Mouse (Mus musculus) thymus, postnatal 4 days (tissue): ENCODE measurements around the gene Hs2st1.

Experiments used
- DNase-seq: peaks from one replicate; pipeline ENCODE4 v3.0.0; 2021

The Hs2st1 gene

DNA sequence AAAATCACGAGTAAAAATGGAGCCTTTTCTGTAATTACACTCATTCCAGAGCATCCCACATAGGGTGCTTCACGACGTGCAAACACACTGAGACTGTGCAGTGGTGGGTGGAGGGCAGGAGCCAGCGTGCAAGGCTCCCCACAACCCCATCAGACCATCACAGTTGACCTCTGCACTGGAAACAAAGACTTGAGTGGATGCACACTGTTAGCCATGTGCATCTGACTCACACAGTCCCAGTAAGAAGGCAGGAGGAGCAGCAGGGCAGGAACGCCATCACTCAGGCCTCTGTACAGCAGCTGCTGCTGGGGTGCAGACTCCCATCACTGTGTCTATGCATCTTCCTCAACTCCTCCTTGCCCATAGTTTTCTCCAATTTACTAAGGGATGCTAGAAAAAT, 75.1 kb downstream of the Hs2st1 start:
- no peak for DNase-seq

GRCm38 (mm10) chr3:144488787-144489186, 81.2 kb downstream of the Hs2st1 start:
- DNase-seq: no peak

DNA sequence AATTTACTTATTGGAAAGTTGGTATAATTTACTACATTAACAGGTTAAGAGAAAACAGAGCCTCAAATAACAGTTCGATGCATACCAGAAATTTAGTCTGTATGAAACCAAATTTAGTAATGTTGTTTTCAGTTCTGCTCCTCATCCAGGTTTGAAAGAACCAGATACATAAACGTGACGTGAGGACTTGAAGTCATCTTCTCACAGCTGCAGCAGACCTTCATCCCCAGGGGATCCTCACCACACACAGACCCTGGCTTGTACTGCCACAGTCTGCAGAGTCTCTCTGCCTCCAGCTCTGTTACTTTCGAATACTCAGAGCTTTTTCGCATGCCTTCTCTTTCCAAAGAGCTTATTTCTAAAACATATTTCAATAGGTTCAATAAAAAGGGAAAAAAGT, 89.4 kb downstream of the Hs2st1 start:
- DNase-seq: no peak

GRCm38 (mm10) chr3:144478427-144478794, 91.6 kb downstream of the Hs2st1 start:
- DNase-seq: no peak

DNA sequence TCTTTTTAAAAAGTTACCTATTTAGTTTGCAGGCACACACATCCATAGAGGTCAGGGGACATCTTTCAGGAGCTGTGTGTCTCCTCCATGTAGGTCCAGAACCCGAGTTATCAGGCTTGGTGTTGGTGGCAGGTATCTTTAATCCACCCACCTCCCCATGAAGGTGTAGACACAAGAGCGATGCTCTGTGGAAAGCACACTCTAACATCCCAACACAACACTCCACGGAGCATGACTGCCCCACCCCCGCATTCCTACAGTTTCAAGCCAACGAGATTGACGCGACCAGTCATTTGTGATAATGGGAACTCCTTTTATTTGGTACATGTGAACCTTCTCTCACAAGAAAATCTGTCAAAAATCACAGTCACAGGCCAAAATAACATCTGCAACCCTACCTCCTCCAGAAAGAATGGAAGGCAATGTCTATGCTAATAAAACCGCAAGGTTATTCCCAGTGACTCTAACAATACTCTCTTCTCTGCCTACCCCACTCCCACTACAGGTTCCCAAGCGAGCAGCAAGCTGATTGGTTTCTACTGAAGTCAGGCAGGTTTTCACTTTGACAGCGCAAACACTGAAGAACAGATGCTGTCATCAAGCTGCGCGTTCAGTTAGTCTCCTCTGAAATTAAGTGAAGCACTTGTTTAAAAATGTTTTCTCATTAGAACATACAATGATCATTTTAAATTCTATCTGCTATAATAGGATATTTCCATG, 92.1 kb downstream of the Hs2st1 start:
- no peak for DNase-seq

GRCm38 (mm10) chr3:144475891-144476290, 94.1 kb downstream of the Hs2st1 start:
- DNase-seq: no peak

- no peak for DNase-seq
Measured at GRCm38 (mm10) chr3:144474726-144475125, 95.3 kb downstream of the Hs2st1 start.

DNA sequence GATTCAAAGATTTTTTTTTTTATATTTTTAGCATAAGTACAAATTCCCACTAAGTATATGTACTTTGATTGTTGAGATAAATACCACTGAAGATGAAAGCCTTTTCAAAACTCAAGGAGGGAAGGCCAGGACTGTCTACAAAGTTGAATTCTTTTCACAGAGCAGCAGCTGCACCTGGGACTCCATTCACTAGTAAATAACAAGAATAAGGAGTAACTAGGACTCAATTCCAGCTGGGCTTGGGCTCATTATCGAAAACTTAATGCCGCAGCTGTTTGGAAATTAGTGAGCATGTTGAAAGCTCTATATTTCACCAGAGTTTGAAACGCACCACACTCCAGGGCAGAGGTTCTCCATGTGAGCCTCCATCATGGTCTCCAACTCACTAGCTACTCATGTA, 98.0 kb downstream of the Hs2st1 start:
- no peak for DNase-seq

DNA sequence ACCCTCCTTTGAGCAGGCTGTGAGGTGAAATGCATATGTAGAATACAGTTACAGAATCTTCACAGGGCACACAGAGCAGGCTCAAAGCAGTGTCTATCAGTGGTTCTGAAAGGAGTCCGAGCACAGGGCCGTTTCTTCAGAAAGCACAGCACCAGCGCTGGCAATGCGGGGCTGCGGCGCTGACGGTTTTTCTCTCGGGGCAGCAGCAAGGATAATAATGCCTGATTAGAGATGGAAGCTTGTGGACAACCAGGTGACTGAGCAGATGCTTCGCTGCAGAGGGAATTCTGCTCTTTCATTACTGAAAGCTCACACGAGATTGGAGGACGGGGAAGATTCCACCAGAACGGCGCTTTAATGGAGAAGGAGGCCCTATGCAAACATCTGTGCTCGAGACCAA, 99.1 kb downstream of the Hs2st1 start:
- no peak for DNase-seq

GRCm38 (mm10) chr3:144467521-144467920, 102.5 kb downstream of the Hs2st1 start:
- DNase-seq: peak; percentile 22

DNA sequence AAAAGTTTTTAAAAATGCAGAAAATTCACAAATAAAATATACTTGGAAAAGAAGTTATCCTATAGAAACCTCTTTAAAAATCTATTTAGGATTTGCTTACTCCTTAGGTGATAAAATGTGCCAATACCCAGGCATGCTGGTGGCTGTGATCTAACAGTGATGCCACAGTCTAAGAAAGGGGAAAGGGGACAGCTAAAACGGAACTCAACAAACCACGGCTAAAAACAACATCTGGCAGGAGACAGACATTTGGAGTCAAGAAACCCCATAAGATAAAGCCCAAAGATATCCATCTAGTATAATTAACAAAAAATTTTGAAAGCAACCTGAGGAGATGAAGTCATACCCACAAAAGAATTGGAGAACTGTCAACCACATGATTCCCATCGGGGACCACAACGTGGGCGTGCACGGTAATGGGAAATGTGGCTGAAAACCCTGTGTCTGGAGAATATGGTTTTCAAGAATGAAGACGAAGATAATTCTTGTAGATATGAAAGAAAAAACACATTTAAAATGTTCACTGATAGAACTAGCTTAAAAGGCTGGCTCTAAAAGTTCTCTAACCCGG, 103.8 kb downstream of the Hs2st1 start:
- no peak for DNase-seq

GRCm38 (mm10) chr3:144462679-144463078, 107.3 kb downstream of the Hs2st1 start:
- DNase-seq: no peak

GRCm38 (mm10) chr3:144460183-144460788, 109.7 kb downstream of the Hs2st1 start:
- DNase-seq: no peak

DNA sequence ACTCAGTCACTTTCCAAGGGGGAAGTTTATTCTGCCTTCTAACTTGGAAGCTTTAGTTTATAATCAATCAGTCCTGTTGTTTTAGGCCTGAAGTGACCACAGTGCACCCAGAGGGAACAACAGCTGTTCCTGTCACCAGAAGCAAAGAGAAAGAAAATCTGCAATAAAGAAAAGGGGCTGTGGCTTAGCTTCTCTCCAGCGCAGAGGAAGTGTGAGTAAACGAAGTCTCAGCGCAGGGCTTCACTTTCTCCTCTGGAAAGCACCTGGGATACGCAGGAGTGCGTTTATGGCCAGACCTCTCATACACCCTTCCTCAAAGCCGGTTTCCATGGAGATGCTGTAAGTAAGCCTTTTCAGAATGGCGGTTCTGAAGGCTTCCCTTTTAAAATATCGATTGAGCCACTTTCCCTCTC, 110.7 kb downstream of the Hs2st1 start:
- DNase-seq: no peak

DNA sequence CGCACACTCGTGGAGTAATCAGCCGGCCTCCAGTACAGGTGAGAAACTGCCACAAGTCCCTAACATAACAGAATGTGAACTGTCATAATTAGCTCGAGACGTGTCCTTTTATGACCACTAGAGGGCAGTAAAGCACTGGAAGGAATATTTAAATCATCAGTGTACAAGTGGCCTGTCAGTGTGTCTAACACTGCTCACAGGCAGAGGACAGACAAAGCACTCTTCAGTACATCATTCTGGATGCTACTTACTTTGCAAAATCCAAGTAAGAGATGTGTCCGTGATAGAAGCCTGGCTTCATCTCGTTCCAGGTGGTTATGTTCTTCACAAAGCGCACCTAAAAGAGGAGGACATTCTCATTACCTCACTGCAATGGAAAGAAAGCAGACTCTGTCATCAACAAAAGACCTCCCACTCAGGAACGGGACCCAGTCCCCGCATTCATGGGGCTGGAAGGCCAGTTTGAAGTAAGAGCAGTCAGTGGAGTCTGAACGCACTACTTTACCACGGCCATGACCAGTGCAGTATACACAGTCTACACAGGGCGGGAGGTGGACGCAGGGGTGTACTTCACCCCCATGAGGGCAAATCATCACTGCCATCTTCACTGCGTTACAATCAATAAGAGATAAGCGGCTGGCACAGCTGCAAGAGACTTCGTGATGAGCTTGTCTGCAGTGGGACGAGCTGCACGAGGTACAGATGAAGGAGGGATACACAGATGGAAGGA, 116.1 kb downstream of the Hs2st1 start:
- DNase-seq: peak; percentile 32

DNA sequence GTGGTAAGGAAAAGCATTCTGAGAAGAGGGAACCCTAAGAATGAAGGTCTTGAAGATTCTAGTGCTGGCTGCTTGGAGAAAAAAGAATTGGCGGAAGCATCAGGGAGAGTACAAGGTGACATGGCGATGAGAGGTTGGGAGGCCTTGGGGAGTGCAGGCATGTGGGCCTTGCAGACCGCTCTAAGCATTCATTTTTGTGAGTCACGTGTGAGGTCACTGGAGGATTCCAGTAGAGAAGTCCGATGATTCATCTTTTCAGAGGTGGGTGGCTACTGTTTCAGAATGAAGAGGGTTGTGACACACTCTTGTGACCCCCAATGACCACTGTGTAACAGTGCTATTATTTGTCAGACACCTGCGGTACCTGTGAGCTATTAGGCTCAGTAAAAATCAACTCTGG, 121.0 kb downstream of the Hs2st1 start:
- DNase-seq: no peak

DNA sequence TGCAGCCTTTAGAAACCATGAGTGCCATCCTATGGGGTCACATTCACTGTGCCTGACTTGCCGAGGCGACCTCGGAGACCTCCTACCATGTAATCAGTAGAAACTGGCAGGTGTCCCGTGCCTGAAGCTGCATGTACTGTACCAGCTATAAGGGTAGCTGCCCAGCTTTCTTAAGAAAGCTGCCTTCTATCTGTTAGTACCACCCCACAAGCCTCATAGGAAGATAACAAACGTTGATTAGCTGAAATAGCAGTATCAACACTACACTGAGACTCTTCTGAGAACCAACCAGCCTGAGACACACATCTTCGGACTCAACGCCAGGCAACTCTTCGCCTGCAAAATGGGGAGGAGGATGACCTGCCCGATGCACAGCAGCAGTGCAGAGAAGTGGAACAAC, 122.1 kb downstream of the Hs2st1 start:
- DNase-seq: no peak

DNA sequence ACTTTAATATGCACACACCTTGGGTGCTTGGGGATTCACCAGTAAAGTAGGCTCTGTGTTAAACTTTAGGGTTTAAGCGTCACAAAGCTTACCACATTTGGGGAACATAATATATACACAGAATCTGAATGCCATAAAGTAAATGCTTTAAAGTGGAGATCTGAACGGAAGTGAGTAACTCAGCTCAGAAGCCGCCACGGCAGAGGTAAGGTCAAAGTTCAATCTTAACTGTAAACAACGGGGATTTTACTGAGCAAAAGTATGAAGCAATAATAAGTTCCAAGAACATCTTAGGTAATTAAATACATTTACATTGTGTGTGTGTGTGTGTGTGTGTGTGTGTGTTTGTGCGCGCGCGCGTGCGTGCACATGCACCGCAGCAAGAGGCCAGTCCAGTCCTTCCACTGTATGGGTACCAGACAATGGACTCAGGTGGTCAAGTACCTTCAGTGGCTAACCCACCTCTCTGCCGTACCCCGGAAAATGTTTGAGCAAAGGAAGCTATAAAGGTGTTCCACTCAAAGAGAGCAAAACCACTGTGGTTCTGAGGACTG, 123.8 kb downstream of the Hs2st1 start:
- no peak for DNase-seq

DNA sequence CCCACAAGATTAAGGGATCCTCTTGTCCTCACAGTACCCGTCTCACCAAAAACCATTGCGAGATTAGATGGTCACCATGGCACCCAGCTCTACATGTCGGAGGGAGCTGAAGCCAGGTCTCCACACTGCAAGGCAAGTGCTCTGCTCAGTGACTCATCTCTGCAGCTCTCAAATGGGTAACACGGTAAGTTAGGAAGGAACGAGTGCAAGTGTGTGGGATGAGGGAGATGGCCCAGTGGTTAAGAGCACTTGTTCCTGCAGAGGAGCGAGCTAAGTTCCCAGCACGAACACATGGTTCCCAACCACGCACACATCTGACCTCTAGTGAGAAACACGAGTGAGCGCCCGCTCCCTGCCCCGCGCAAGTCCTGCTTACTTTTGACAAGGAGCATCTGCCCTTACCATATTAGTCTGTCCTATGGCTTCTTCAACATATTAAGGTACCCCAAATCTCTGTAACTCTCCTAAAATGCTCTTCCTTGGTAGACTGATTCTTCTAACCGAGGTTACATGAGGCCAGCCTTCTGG, 132.0 kb downstream of the Hs2st1 start:
- no peak for DNase-seq

- no peak for DNase-seq
Measured at GRCm38 (mm10) chr3:144436076-144436475, 133.9 kb downstream of the Hs2st1 start.

DNA sequence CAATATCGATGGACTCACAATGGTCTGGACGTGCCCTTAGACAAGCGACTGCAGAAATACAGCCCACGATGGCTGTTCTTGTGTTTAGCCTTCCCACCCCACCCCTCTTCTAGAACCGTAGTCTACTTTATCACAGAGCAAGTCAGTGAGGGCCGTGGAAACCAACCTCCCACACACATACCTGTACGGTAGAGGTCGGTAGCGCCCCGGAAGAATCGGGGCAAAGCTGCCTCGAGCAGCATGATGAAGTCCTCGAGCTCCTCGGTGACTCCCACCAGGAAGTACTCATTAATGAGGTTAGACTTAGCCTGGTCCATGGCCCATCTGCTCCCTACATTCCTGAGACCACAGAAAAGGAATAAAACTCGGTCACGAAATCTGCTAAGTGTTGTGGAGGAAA, 134.7 kb downstream of the Hs2st1 start:
- DNase-seq: no peak

DNA sequence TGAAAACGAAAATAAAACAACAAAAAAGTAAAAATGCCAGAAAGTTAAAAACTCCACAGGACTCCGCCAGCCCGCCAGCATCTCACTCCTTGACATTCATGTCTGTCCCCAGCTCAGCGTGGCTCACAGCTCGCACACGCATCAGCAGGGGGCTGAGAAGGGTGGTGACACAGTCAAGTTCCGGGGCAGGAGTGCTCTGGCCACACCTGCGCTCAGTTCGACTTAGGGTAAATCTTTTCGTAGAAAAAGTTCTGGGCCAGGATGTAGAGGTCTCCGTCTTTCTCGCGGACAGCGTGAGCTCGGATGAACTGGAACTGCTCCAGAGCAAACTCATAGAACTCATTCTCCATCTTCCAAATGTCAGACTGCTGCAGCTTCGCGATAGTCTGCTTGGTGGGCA, 135.7 kb downstream of the Hs2st1 start:
- DNase-seq: no peak

- no peak for DNase-seq
Measured at GRCm38 (mm10) chr3:144433039-144433438, 136.9 kb downstream of the Hs2st1 start.
